Mouse (Mus musculus): ENCODE measurements around the gene Dvl1.
A peak's percentile ranks its signal among the peaks of the same experiment; 100 is the strongest.

The Dvl1 gene

GRCm38 (mm10) chr4:155840076-155841002, 6.9 kb upstream of the Dvl1 start:
- peak; percentile 33 for DNase-seq (ENCODE audit: inconsistent ontology term)

GRCm38 (mm10) chr4:155841003-155841454, 6.2 kb upstream of the Dvl1 start:
- DNase-seq (ENCODE audit: inconsistent ontology term): peak; percentile 77

- DNase-seq (ENCODE audit: inconsistent ontology term): no peak
Measured at GRCm38 (mm10) chr4:155841651-155842270, 5.4 kb upstream of the Dvl1 start.

DNA sequence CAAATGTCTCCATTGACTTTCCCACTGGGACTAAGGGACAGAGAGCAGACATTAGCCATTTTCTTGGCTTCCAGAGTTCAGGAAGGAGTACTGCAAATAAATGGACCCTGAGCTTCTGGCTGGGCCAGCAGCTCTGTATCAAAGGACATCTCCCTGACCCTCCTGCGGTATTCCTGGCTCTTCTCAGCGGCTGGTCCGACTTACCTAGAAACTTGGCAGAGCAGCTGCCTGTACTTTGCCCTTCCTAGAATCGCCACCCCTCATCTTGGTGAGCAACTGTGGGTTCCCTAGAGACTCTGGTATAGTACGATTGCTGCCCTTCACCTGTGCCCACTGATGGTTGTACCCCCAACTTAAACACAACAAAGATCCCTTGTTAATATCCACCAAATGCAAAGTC, 4.0 kb upstream of the Dvl1 start:
- DNase-seq (ENCODE audit: inconsistent ontology term): no peak

GRCm38 (mm10) chr4:155847591-155848352, 570 bp downstream of the Dvl1 start:
- DNase-seq (ENCODE audit: inconsistent ontology term): peak; percentile 57

GRCm38 (mm10) chr4:155848434-155849095, 1.4 kb downstream of the Dvl1 start:
- no peak for DNase-seq (ENCODE audit: inconsistent ontology term)

- no peak for DNase-seq (ENCODE audit: inconsistent ontology term)
Measured at GRCm38 (mm10) chr4:155849391-155849790, 2.2 kb downstream of the Dvl1 start.

DNA sequence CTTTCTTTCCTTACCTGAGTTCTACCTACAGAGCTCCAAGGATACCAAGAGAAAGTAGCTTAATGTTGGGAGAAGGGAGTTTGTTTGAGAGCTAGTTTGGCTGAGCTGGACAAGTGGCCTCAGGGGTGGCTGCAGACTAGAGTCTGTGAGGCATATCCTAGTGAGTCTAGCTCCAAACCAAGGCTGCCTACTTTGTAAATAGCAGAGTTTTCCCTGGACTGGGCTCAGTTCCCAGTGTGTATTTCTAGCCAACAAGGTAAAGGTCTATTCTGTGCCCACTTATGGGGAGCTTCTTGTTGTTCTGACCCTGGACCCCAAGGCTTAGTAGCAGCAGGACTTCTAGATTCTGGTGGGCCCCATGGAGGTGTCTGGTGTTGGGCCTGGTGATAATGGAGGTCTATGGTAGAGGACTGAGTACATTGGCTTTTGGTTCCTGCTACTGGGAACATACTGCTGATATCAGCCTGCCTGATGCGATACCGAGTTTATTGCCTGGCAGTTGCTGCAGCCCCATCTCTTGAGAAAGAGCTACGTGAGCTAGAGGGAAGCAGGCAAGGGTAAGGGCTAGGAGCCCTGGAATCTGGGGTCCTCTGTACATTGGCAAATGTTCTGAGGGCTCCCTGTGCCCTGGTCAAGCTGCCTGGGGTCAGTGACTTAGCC, 2.7 kb downstream of the Dvl1 start:
- DNase-seq (ENCODE audit: inconsistent ontology term): no peak

- DNase-seq (ENCODE audit: inconsistent ontology term): no peak
Measured at GRCm38 (mm10) chr4:155851368-155851767, 4.2 kb downstream of the Dvl1 start.

DNA sequence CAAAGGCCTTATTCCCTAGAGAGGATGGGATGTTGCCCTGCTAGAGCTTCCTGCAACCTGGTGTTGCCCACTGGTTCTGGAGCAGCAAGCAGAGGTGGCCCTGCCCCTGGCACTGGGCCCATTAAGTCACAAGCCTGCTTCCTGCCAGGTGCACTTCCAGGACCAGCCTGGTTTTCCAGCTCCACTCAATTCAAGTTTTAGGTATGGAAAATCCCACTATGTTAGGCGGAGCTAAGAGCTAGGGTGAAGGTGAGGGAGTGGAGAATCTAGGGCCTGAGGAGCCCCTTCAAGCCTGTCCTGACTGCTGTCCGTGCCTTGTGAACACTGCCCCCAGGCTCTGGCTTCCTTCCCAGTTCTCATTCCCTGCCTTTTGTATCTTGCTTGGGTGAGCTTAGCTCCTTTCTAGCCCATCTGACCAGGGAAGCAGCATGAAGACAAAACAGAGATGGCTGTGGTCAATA, 4.8 kb downstream of the Dvl1 start:
- peak; percentile 55 for DNase-seq (ENCODE audit: inconsistent ontology term)

- DNase-seq (ENCODE audit: inconsistent ontology term): no peak
Measured at GRCm38 (mm10) chr4:155853421-155853820, 6.2 kb downstream of the Dvl1 start.

DNA sequence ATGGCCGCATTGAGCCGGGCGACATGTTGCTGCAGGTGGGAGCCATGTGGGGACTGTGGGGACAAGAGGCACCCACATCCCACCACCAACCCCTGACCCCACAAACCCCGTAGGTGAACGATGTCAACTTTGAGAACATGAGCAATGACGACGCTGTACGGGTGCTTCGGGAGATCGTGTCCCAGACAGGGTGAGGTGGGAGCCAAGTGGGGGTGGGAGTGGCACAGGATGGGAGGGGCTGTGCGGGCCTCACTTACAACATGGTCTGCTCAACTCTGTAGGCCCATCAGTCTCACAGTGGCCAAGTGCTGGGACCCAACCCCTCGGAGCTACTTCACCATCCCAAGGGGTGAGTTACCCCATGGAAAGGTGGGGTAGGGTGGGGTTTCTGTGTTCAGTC, 7.8 kb downstream of the Dvl1 start:
- no peak for DNase-seq (ENCODE audit: inconsistent ontology term)

DNA sequence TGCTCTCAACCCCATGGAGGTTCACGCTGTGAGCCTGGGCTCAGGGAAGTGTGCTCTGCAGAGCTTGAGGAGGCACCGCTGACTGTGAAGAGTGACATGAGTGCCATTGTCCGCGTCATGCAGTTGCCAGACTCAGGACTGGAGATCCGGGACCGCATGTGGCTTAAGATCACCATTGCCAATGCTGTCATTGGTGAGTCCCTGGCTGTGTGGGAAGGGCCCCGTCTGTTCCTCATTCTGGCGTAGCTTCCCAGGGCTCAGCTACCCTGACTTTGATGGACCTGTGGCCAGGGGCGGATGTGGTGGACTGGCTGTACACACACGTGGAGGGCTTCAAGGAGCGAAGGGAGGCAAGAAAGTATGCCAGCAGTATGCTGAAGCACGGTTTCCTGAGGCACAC, 8.9 kb downstream of the Dvl1 start:
- no peak for DNase-seq (ENCODE audit: inconsistent ontology term)

DNA sequence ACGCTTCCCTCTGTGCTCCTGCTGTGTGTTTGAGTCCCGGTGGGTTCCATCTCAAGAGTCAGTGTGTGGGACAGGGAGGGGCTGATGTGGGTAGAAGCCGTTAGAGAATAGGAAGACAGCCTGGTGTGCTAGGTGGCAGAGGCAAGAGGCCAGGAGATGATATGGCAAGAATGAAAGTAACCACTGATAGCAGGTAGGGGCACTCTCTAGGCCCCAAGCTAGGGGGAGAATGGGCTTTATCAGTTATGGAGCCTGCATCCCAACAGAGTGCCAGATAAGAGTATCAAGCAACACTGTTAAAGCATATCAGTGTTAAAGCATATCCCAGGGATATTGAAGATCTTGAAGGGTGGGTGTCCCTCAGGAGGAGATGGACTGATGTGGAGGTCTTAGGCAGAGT, 9.7 kb downstream of the Dvl1 start:
- DNase-seq (ENCODE audit: inconsistent ontology term): no peak

DNA sequence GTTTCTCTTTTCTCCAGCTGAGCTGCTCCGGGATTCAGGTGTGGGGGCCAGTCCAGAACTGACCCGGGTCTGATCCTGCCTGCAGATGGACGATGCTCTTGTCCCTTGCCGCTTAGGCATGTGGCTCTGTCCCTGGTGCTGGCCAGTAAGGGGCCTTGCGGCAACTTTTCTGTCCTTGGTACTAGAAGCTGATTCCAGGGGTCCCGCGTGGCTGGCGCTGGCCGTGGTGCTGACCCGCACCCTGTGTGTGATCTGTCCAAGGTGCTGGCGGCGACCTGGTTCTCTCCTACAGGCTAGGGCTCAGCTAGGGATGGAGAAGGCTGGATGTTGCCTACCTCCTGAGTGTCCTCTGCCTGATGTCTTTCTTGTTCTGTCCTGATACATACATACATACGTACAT, 12.1 kb downstream of the Dvl1 start:
- peak; percentile 78 for DNase-seq (ENCODE audit: inconsistent ontology term)

DNA sequence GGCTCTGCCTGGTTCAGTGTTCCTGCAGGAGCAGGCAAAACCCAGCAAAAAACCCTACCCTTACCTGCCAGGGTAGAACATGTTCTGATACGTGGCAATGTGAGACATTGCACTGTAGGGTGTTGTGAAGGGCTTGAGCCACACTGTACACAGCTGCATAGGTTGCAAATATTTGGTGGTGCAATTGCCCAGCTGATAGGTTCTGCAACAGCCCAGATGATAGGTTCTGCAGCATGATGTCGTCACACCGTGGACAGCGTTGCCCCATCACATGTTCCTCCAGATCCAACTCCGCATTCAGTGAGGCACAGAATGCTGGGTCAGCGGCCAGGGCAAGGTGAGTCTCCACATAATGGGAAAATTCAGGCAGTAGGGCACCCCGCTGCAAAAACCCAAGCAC, 14.6 kb downstream of the Dvl1 start:
- DNase-seq (ENCODE audit: inconsistent ontology term): no peak

- DNase-seq (ENCODE audit: inconsistent ontology term): no peak
Measured at GRCm38 (mm10) chr4:155863001-155863400, 15.8 kb downstream of the Dvl1 start, which contains the start of gene Tas1r3. Tas1r3 (minus strand) TSS chr4:155863362.

DNA sequence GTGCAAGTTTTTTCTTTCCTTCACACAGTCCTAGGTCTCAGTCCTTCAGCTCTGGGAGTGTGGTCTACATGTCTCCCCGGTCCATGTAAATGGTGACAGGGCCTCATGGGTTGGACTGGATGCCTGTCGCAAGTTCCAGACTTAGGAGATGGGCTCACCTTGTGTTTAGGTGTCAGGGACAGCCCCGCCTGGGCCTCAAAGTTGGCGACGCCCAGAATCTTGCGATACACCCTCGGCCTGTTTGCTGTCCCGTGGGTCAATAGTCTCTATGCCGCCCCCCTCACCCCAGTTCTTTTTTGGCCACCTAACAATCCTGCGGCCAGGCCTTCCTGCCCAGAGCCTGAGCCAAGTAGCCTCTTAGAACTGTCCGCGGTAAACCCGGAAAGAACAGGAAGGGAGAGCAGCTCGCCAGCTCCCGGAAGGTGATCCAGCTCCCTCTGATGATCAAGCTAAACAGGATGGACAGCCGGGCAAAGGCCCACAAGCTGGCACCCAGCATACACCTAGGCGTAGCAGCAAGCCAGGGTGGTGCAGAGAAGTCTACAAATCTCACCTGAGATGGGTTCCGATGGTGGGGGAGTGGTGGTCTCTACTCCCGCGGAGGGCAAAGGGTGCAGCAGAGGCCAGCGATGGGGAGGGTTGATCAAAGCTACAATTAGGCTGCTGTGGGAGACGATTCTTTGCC, 21.6 kb downstream of the Dvl1 start:
- DNase-seq (ENCODE audit: inconsistent ontology term): peak; percentile 29

- peak; percentile 97 for DNase-seq (ENCODE audit: inconsistent ontology term)
Measured at GRCm38 (mm10) chr4:155869317-155870033, 22.3 kb downstream of the Dvl1 start, which contains the start of the genes Cptp and Ints11. Cptp (minus strand) TSS chr4:155869440. Ints11 (plus strand) TSS chr4:155869546.

DNA sequence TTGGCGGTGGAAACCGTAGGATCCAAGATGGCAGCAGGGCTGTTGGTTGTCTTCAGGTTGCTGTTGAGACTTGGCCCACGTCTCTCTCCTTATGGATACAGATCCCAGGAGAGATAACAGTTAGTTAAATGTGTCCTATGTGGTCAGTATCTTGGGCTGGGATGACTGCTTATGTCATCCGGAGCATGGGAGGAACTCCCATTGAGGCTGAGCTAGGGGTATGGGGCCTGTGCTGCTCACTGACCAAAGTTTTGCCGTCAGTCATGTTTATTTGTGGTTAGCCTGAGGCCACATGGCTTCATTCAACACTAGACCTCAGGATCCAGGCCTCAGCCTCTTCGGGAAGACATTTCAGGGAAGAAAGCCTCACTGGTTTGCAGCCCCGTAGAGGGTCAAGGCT, 24.2 kb downstream of the Dvl1 start:
- no peak for DNase-seq (ENCODE audit: inconsistent ontology term)
